Mouse (Mus musculus): ENCODE results near the gene Pctp.

DNA sequence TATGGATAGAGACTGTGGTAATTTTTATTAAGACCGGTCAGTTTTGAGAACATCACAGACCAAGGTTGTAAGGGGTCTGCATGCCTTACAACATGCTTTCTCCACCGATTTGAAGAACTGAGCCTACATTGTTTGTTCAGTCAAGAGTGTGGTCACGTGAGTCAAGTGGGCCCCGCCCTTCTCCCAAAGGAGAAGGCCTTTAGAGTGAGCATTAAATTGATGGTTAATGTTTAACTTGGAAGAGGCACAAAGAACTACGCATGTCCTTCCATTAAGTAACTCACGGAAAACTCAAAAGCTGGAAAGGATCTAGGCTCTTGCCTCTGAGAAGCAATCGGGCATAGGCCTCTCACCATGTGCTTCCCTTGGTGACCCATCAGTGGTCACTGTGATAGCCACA lies 5.8 kb downstream of the Pctp start:
- no peak for TF ChIP-seq CTCF (conservative IDR thresholded peaks at IDR 0.05; ENCODE audit: insufficient read depth, insufficient read length, low read depth, low read length)
- TF ChIP-seq POLR2A (IDR thresholded peaks at IDR 0.05; ENCODE audit: low read depth, low read length) = no peak
